Mouse (Mus musculus) cerebellum, adult 2 months (tissue): ENCODE measurements at regions not wholly inside any gene's neighbourhood (a gene's known extent, or its start where the extent isn't known, plus 50 kb on each side); places are given as distances from the start of the nearest gene placed in this dataset.

Experiments used
- DNase-seq, 2 experiments: peaks; one replicate each; pipeline ENCODE4 v3.0.0; 2021
- H3K27ac ChIP-seq: fragments of 200-500 bp; 2 replicates; pipeline ENCODE4 v1.5.1; 2012; ENCODE audit warnings: low read length, control low read depth, inconsistent platforms; ENCODE audit not compliant: insufficient read depth
- H3K27me3 ChIP-seq: fragments of 200-500 bp; 2 replicates; pipeline ENCODE4 v1.6.1; 2012; ENCODE audit warnings: inconsistent platforms, mild to moderate bottlenecking, low read length, moderate library complexity; ENCODE audit not compliant: control insufficient read depth, insufficient read depth
- H3K4me1 ChIP-seq: fragments of 200-500 bp; 2 replicates; pipeline ENCODE4 v1.6.1; 2011; ENCODE audit warnings: low read length; ENCODE audit not compliant: control insufficient read depth, insufficient read depth
- H3K4me3 ChIP-seq: fragments of 200-500 bp; replicated peaks from 2 replicates; pipeline ENCODE3; 2011; ENCODE audit warnings: mild to moderate bottlenecking, low read depth, low read length, control low read depth; ENCODE audit not compliant: insufficient read depth
- CTCF ChIP-seq: fragments of 200-500 bp; IDR thresholded peaks from 2 replicates; pipeline ENCODE4 v1.5.1; 2011; ENCODE audit warnings: low read depth, mild to moderate bottlenecking, control low read depth, low read length, moderate library complexity, borderline replicate concordance; ENCODE audit not compliant: insufficient read depth
- POLR2A ChIP-seq: fragments of 200-500 bp; IDR thresholded peaks from 2 replicates; pipeline ENCODE4 v1.6.1; 2011; ENCODE audit warnings: low read length, control low read depth, borderline replicate concordance; ENCODE audit not compliant: insufficient read depth
- WGBS: fragments of 180-500 bp; shearing (Covaris S2); methylation state at CpG from one replicate; pipeline ENCODE4 v1.1.7; 2018; 5-methylcytosine and 5-hydroxymethylcytosine counted together

DNA sequence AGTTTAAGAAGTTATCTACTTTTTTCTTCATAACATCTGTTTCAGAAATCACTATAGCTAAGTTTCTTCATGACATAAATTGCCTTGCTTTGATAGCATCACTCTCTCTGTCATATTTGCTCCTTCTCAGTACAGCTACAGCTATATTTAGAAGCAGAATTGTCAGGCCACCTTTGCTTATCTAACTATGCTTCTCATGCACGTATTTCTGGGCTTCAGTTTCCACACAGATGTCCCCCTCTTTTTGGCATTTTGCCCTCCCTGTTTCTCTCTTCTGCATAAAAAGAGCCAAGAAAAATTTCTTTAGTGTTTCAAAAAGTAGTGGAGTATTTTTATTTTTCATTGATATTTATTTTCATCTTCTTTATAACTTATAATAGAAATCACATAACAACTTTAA lies 560.9 kb upstream of the Sema6d start:
- no peak for DNase-seq
- no peaks in the 10 kb centered on the region for H3K4me1 ChIP-seq
- no peak for TF ChIP-seq POLR2A
- 14% methylated on average over 1 of the region's 1 CpGs for WGBS
- no peaks in the 10 kb centered on the region for H3K27me3 ChIP-seq
- H3K4me3 ChIP-seq: no peak overlapping the region
- H3K27ac ChIP-seq: no peak overlapping the region

DNA sequence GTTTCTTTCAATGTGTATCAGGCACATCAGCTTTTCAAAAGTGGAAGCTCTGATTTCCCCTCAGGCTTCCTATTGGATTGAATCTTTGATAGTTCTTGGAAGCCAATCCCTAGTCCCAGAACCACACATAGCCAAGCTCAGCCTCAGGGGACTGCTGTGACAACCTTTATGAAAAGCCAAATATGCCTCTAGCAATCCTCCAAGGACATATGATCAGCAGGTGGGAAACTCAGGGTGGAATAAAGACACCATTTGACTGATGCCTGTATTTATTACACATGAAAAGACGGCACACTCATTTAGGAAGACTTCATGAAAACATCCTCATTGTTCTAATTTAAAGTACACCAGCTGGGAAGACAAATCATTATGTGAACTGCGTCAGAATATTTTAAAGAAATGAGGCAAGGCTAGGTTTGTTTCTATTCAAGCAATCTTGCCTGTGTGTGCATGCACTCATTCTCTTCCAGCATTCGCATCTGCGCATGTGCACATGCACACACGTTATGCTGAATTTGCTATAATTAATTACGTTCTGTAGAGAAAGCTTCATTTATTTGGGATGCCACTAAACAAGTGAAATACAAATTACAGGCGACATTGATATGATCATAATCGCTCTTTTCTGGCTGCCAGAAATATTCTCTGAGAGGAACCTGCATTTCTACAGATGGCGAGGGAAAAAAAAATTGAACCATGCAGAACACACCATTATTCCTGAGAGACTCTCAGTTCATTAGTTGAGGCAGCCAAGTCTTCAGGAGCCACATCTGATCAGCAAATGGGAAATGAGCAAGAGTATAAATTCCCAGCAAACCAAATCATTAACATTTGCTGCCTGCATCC lies 556.6 kb upstream of the Sema6d start:
- TF ChIP-seq POLR2A (no peak), CTCF (no peak)
- DNase-seq: no peak
- Histone ChIP-seq H3K4me3 (no peak overlapping the region), H3K27me3 (no peaks in the 10 kb centered on the region), H3K4me1 (no peaks in the 10 kb centered on the region), H3K27ac (no peak overlapping the region)
- 16% methylated on average over 9 of the region's 9 CpGs for WGBS

DNA sequence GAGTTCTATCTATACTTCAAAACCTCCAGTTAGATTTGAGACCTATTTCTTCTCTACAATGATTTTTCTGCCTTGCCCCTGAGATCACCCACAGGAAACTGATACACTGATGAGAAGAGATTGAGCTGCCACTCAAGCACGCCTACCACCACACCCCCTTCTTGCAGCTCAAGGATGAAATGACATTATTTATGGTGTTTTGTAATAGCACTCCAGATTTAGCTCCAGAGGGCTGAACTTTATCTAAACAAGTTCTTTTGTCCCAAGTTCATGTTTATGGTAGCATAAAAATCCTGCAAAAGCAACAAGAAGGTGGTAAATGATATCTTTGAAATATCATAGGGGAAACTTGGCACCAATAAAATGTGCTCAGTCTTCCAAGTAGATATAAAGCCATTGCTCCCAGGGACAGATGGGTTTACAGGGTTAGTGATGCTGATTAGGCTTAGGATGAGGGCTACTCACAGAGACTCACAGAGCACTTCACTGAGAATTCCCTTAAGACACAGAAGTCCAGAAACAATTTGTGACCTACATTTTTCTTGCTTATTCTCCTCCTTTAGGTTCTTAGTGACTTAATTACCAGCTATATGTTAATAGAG lies 538.4 kb upstream of the Sema6d start:
- Histone ChIP-seq H3K4me1 (no peaks in the 10 kb centered on the region), H3K27ac (no peak overlapping the region), H3K4me3 (no peak overlapping the region), H3K27me3 (no peaks in the 10 kb centered on the region)
- 37% methylated on average over 1 of the region's 1 CpGs for WGBS
- TF ChIP-seq POLR2A: no peak
- no peak for DNase-seq

GRCm38 (mm10) chr2:123558123-123558650 lies 531.6 kb upstream of the Sema6d start:
- no peak for DNase-seq
- H3K4me3 ChIP-seq: no peak overlapping the region
- no peaks in the 10 kb centered on the region for H3K27me3 ChIP-seq
- H3K4me1 ChIP-seq: no peaks in the 10 kb centered on the region
- H3K27ac ChIP-seq: no peak overlapping the region
- no peak for TF ChIP-seq CTCF
- no peak for TF ChIP-seq POLR2A
